Mouse (Mus musculus) olfactory bulb, adult 2 months (tissue): ENCODE measurements around the gene Lyzl6.

Source experiments
- CTCF ChIP-seq: fragments of 200-500 bp; IDR thresholded peaks from 2 replicates; pipeline ENCODE4 v1.5.1; 2012; ENCODE audit warnings: low read depth, mild to moderate bottlenecking, low read length, moderate library complexity; ENCODE audit not compliant: insufficient read depth
- POLR2A ChIP-seq: fragments of 200-500 bp; IDR thresholded peaks from 2 replicates; pipeline ENCODE4 v1.6.1; 2012; ENCODE audit warnings: mild to moderate bottlenecking, low read depth, low read length, moderate library complexity; ENCODE audit not compliant: insufficient read depth

DNA sequence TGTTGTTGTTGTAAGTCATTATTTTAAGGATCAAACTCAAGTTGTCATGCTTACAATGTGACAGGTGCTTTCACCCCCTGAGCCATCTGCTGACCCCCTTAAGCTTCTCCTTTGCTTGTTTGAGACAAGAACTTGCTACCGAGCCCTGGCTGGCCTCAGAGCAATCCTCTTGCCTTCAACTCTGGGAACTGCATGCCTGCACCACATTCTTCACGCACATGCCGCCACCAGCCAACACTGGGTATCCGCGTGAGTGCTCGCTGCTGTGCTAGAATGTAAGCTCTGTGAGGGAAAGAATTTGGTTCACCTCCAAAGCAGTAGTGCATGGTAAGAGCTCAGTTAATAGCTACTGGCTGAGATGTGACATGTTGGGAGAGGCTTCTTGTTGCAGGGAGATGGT lies 2.4 kb downstream of the Lyzl6 start:
- TF ChIP-seq CTCF (no peak), POLR2A (no peak)
